Mouse (Mus musculus) spleen, postnatal 14 days (tissue): ENCODE measurements at regions not wholly inside any gene's neighbourhood (a gene's known extent, or its start where the extent isn't known, plus 50 kb on each side); places are given as distances from the start of the nearest gene placed in this dataset.

Source experiments
- DNase-seq, 2 experiments: peaks; one replicate each; pipeline ENCODE4 v3.0.0; 2021 to 2022; ENCODE audit warnings: low spot score in 2 of 2

GRCm38 (mm10) chr2:168338382-168338781 is 56.8 kb upstream of the Kcng1 start:
- DNase-seq = no peak

- DNase-seq = no peak
Observed at GRCm38 (mm10) chr2:168337611-168338010, 56.1 kb upstream of the Kcng1 start.

GRCm38 (mm10) chr2:168335739-168336385 is 54.3 kb upstream of the Kcng1 start:
- DNase-seq = no peak

GRCm38 (mm10) chr2:168334241-168334588 is 52.7 kb upstream of the Kcng1 start:
- no peak for DNase-seq

- DNase-seq = no peak
Observed at GRCm38 (mm10) chr2:168333552-168334240, 52.2 kb upstream of the Kcng1 start.

- no peak for DNase-seq
Observed at GRCm38 (mm10) chr2:168332972-168333371, 51.4 kb upstream of the Kcng1 start.
